Mouse (Mus musculus) forebrain, postnatal 0 days (tissue): ENCODE data around the gene 2010111I01Rik. TPM values are rescaled to one million over a fixed set of nuclear protein-coding genes. Genes with fewer than 3 reads are reported as not detected.
"Not testable (repeated sequence)": the region's sequence is repeated elsewhere in the genome, so short reads cannot be mapped to it uniquely, and the experiment has no call there.

Source experiments
- ATAC-seq: fragments of 200-750 bp; cut with Nextera tagmentation; 2 replicates; pipeline ENCODE4 v1.8.0; 2017; ENCODE audit warnings: mild to moderate bottlenecking, moderate library complexity
- DNase-seq: peaks from one replicate; pipeline ENCODE4 v3.0.0-alpha.2; 2015
- H3K27ac ChIP-seq: fragments of 300-500 bp; sonication (generic); 2 replicates; pipeline ENCODE4 v1.5.1; 2014; ENCODE audit warnings: low read depth, mild to moderate bottlenecking, antibody characterized with exemption, low read length, moderate library complexity, mixed read lengths
- H3K27me3 ChIP-seq: fragments of 300-500 bp; sonication (generic); 2 replicates; pipeline ENCODE4 v1.6.1; 2014; ENCODE audit warnings: mild to moderate bottlenecking, low read length, mixed read lengths; ENCODE audit not compliant: insufficient read depth
- H3K36me3 ChIP-seq: fragments of 300-500 bp; sonication (generic); 2 replicates; pipeline ENCODE4 v1.6.1; 2014; ENCODE audit warnings: mild to moderate bottlenecking, moderate library complexity; ENCODE audit not compliant: insufficient read depth
- H3K4me1 ChIP-seq: fragments of 300-500 bp; sonication (generic); 2 replicates; pipeline ENCODE4 v1.6.1; 2014; ENCODE audit warnings: antibody characterized with exemption; ENCODE audit not compliant: insufficient read depth
- H3K4me2 ChIP-seq: fragments of 300-500 bp; sonication (generic); 2 replicates; pipeline ENCODE4 v1.6.1; 2014; ENCODE audit warnings: low read depth, mild to moderate bottlenecking, moderate library complexity
- H3K4me3 ChIP-seq: fragments of 300-500 bp; sonication (generic); 2 replicates; pipeline ENCODE4 v1.5.1; 2014; ENCODE audit warnings: low read depth, low read length, mixed read lengths
- H3K9ac ChIP-seq: fragments of 300-500 bp; sonication (generic); 2 replicates; pipeline ENCODE4 v1.6.1; 2014; ENCODE audit warnings: mild to moderate bottlenecking
- H3K9me3 ChIP-seq: fragments of 300-500 bp; sonication (generic); 2 replicates; pipeline ENCODE4 v1.6.1; 2016; ENCODE audit warnings: low read length
- CTCF ChIP-seq: sonication (generic); IDR thresholded peaks from 2 replicates; pipeline ENCODE4 v1.5.1; 2016; ENCODE audit warnings: antibody characterized with exemption, control low read depth, low read depth
- WGBS: fragments of 180-500 bp; shearing (Covaris S2); extraction: QIAGEN DNeasy Blood & Tissue Kit; methylation state at CpG from one replicate; pipeline ENCODE4 v1.1.7; 2014; 5-methylcytosine and 5-hydroxymethylcytosine counted together
- polyA plus RNA-seq: library from polyadenylated mRNA; unstranded; fragments of >200 nt; fragmentation: Nextera tagmentation; extraction: Ambion mirVana; gene quantifications from 2 replicates; pipeline ENCODE4 v1.2.1, GENCODE M21; 2015
- total RNA-seq: library from RNA; depleted of rRNA; stranded (reverse); fragments of >200 nt; gene quantifications from 2 replicates; pipeline ENCODE4 v1.2.3, GENCODE M21; 2014

2010111I01Rik gene
- total and polyA plus RNA-seq, 2 experiments from 2014 or later = 20.3 to 47.8 TPM

DNA sequence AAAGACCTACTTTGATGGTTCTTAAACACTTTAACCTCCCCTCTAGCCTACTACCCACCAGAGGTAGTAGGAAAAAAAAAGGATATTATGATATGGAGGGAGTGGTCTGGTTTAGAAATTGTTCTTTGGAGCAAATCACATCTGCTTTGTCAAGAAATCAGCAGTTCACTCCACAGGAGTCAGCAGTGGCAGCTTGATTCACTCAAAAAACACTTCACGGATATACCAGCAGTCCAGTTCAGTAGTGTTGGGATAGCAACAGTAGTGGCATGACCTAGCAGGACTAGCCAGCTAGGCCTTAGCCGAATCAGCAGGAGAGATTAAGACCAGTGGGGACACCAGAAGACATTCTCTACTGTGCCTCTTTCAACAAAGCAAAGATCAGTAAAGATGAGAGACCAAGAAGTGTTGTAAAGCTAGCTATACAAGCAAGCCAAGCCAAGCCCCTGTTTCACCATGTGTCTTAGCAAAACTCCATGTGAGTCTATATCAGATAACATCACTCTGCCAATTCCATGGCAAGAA lies 110.7 kb downstream of the 2010111I01Rik start:
- WGBS = 86% methylated on average over 2 of the region's 2 CpGs
- H3K9me3 ChIP-seq = no peaks in the 10 kb centered on the region
- ATAC-seq (no peak), DNase-seq (no peak)
- H3K4me3 ChIP-seq = no peak overlapping the region
- no peaks in the 10 kb centered on the region for H3K36me3 ChIP-seq
- no peak overlapping the region for H3K27ac ChIP-seq
- H3K4me1 ChIP-seq = no peaks in the 10 kb centered on the region
- H3K9ac ChIP-seq = no peak overlapping the region
- H3K4me2 ChIP-seq = no peak overlapping the region
- H3K27me3 ChIP-seq = no peaks in the 10 kb centered on the region
- TF ChIP-seq CTCF = no peak

DNA sequence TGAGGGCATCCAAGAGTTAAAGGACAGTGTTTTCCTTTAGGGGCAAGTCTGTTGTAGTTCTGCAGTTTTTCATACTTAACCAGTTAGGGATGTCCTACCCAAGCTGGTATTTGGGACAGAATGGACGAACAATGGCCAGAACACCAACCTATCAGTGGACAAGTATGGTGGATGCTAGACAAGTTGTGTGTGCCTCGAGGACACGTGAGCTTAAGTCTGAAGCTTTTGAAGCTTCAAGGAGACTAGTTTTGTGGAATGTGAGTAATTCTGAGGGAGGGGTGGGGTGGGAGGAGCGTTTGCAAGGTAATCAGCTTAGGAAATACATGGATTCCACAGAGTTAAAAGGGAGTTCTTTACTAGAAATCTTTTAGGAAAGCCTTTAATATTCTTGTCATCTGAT lies 115.5 kb downstream of the 2010111I01Rik start:
- Histone ChIP-seq H3K27me3 (no peaks in the 10 kb centered on the region), H3K27ac (no peak overlapping the region), H3K4me3 (no peak overlapping the region), H3K4me1 (no peaks in the 10 kb centered on the region), H3K36me3 (no peaks in the 10 kb centered on the region), H3K4me2 (no peak overlapping the region), H3K9me3 (no peaks in the 10 kb centered on the region), H3K9ac (no peak overlapping the region)
- 48% methylated on average over 4 of the region's 4 CpGs for WGBS
- ATAC-seq = no peak
- no peak for DNase-seq
- TF ChIP-seq CTCF = no peak

- Histone ChIP-seq H3K9ac (no peak overlapping the region), H3K27ac (no peak overlapping the region), H3K27me3 (no peaks in the 10 kb centered on the region), H3K4me1 (no peaks in the 10 kb centered on the region), H3K9me3 (no peaks in the 10 kb centered on the region), H3K36me3 (no peaks in the 10 kb centered on the region), H3K4me2 (no peak overlapping the region), H3K4me3 (no peak overlapping the region)
- DNase-seq (no peak), ATAC-seq (no peak)
- WGBS = 82% methylated on average over 2 of the region's 2 CpGs
- TF ChIP-seq CTCF = no peak
These were observed 116.1 kb downstream of the 2010111I01Rik start for GRCm38 (mm10) chr13:63080823-63081222.

- Histone ChIP-seq H3K4me3 (no peak overlapping the region), H3K4me1 (no peaks in the 10 kb centered on the region), H3K27me3 (no peaks in the 10 kb centered on the region), H3K9ac (no peak overlapping the region), H3K4me2 (no peak overlapping the region), H3K36me3 (no peaks in the 10 kb centered on the region), H3K27ac (no peak overlapping the region), H3K9me3 (no peaks in the 10 kb centered on the region)
- ATAC-seq = no peak
- DNase-seq = no peak
- no peak for TF ChIP-seq CTCF
- 78% methylated on average over 5 of the region's 5 CpGs for WGBS
These were observed 118.0 kb downstream of the 2010111I01Rik start for GRCm38 (mm10) chr13:63082555-63083136.

DNA sequence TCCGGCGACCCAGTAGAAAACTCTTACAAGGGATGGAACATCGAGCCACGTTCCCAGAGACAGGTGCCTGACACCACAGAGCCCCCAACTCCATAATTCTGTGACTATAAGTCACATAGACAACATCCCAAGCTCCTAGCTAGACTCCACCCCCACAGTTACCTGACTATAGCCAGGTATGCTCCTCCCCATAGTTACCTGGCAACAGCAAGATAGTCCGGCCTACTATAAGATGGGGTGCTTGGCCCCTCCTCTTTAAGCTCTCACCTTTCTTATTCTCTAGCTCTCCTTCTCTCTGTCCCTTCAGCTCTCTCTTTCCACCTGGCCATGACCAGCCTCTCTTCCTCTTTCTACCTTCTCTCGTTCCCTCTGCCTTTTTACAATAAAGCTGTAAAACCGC lies 118.4 kb downstream of the 2010111I01Rik start:
- H3K4me2 ChIP-seq, H3K4me1 ChIP-seq, H3K9ac ChIP-seq, H3K9me3 ChIP-seq, H3K27ac ChIP-seq, H3K4me3 ChIP-seq, H3K36me3 ChIP-seq, ATAC-seq, H3K27me3 ChIP-seq, DNase-seq: not testable (repeated sequence)
- WGBS = 78% methylated on average over 7 of the region's 7 CpGs

DNA sequence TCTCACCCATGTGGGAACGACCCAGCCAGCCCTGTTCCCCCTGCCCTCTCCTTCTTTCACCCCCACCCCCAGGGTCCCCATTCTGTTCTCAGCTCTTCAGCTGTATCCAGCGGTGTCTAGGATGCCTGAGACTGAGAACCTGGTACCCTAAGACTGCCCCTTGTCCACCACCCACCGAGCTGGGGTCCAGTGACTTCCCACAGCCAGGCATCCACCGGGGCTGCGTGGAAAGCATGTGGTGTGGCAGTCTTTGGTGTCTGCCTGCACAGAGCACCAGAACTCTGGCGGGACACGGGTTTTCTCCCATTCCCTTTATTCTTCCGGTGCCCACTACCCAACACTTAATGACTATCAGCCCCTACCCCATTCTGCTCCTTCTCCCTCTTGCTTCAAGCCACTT lies 119.0 kb downstream of the 2010111I01Rik start:
- no peak for TF ChIP-seq CTCF
- Histone ChIP-seq H3K27me3 (no peaks in the 10 kb centered on the region), H3K9me3 (no peaks in the 10 kb centered on the region), H3K9ac (no peak overlapping the region), H3K4me1 (no peaks in the 10 kb centered on the region), H3K36me3 (no peaks in the 10 kb centered on the region), H3K27ac (no peak overlapping the region), H3K4me2 (no peak overlapping the region), H3K4me3 (no peak overlapping the region)
- no peak for DNase-seq
- ATAC-seq = no peak
- WGBS = 74% methylated on average over 8 of the region's 8 CpGs

- no peak for TF ChIP-seq CTCF
- Histone ChIP-seq H3K4me2 (no peak overlapping the region), H3K4me1 (no peaks in the 10 kb centered on the region), H3K36me3 (no peaks in the 10 kb centered on the region), H3K9ac (no peak overlapping the region), H3K9me3 (no peaks in the 10 kb centered on the region), H3K27me3 (no peaks in the 10 kb centered on the region), H3K27ac (no peak overlapping the region), H3K4me3 (no peak overlapping the region)
- ATAC-seq (no peak), DNase-seq (no peak)
- WGBS = 95% methylated on average over 7 of the region's 7 CpGs
These were observed 123.4 kb downstream of the 2010111I01Rik start for GRCm38 (mm10) chr13:63087865-63088683.
